10 mouse cellular contexts compared by ENCODE assay signal in the genomic region with DNA sequence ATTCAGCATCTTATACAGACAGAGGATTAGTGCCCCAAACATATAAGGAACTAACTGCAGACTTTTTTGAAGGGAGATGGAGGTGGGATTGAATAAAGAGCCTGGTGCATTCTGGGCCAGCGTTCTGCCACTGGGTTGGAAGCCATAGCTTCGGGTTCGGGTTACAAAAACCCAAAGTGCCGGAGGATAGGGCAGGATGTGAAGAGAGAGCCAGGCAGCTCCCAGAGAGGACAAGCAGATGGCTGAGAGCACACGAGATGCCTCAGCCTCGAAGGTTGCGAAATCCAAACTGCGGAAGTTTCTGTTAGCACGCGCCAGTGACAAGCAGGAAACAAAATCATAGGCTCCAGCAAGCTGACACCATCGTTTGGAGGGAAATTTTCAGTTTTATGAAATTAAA. TPM values are rescaled to one million over a fixed set of nuclear protein-coding genes. Genes with fewer than 3 reads are reported as not detected.
DNase-seq lines count a peak whose midpoint lies in the region; ATAC-seq lines count a peak whose summit lies in the region.
"Had no signal": no experiment of that assay in that cellular context is flagged by ENCODE, and none has a peak within 500 bp of the region (broad histone marks: within the 10 kb centered on the region; RNA-seq: fewer than 3 reads in every experiment).

No protein-coding gene starts in this region.

- H3K27ac ChIP-seq in midbrain, embryonic 15.5 days, result no peak overlapping the region

- no peak overlapping the region for H3K4me2 ChIP-seq in midbrain, embryonic 15.5 days

- no peaks in the 10 kb centered on the region for H3K36me3 ChIP-seq in midbrain, embryonic 15.5 days (replicated peaks)

- WGBS in midbrain, embryonic 15.5 days, result 70% methylated on average over 11 of the region's 11 CpGs

- DNase-seq in kidney, postnatal 10 days, result peak; percentile 27
- no peak for DNase-seq in kidney, adult 18-20 months
- peak; percentile 28 for DNase-seq in adipocyte (ENCODE audit: low spot score)
- DNase-seq in heart, adult 9 months (ENCODE audit: low spot score in 2 of 2), result peak; percentile 60 to 64
- DNase-seq in lung, postnatal 25 days (ENCODE audit: low spot score), result peak; percentile 55
- DNase-seq in cerebellum, adult 11 months, result no peak
- DNase-seq in ovary, postnatal 14 days (ENCODE audit: low spot score), result no peak
- DNase-seq: cerebellum, adult 8-10 months; retina, postnatal 1 day had no signal

- no peak overlapping the region for H3K4me3 ChIP-seq in midbrain, embryonic 15.5 days

- no peak overlapping the region for H3K9ac ChIP-seq in midbrain, embryonic 15.5 days

- H3K4me1 ChIP-seq in midbrain, embryonic 15.5 days, result no peaks in the 10 kb centered on the region

- no peaks in the 10 kb centered on the region for H3K27me3 ChIP-seq in midbrain, embryonic 15.5 days (replicated peaks)

- ATAC-seq in midbrain, embryonic 15.5 days (replicated peaks), result no peak

- no peaks in the 10 kb centered on the region for H3K9me3 ChIP-seq in midbrain, embryonic 15.5 days

RNA-seq across cellular contexts. Expression of a gene that starts 20.9 kb away (rescaled TPM):
- 10.2 and 11.0 TPM in 2 replicates for polyA plus RNA-seq in midbrain, embryonic 15.5 days (2015; fragmentation: Nextera tagmentation; extraction: Ambion mirVana)

RNA-seq across cellular contexts. Expression of a gene that starts 34.0 kb away (rescaled TPM):
- 4.9 and 5.2 TPM in 2 replicates for polyA plus RNA-seq in midbrain, embryonic 15.5 days (2015; fragmentation: Nextera tagmentation; extraction: Ambion mirVana)

RNA-seq across cellular contexts. Expression of a gene that starts 57.8 kb away (rescaled TPM):
- polyA plus RNA-seq in midbrain, embryonic 15.5 days (2015; fragmentation: Nextera tagmentation; extraction: Ambion mirVana), result 20.6 and 22.0 TPM in 2 replicates

Comparison
In these comparisons a context has a peak if more than half of its experiments do, and no peak if none do; other contexts are left out.
1. DNase-seq: peak in kidney, postnatal 10 days (single experiment), adipocyte (single experiment), heart, adult 9 months (2 of 2) and lung, postnatal 25 days (single experiment); none in kidney, adult 18-20 months (single experiment), cerebellum, adult 11 months (single experiment) and ovary, postnatal 14 days (single experiment).